Mouse (Mus musculus): ENCODE data around the gene Cxcl9. TPM values are rescaled to one million over a fixed set of nuclear protein-coding genes. Genes with fewer than 3 reads are reported as not detected.
"Not testable (repeated sequence)": the region's sequence is repeated elsewhere in the genome, so short reads cannot be mapped to it uniquely, and the experiment has no call there.

Cxcl9 gene
- polyA plus RNA-seq, 1 experiment from 2014 or later: not detected

- no peak for ATAC-seq (ENCODE audit: insufficient number of reproducible peaks, insufficient read depth, low FRiP score, low read depth)
- Histone ChIP-seq H3K27ac (ENCODE audit: low read length) (no peak overlapping the region), H3K4me1 (ENCODE audit: control insufficient read depth, insufficient read depth, low read length) (no peaks in the 10 kb centered on the region), H3K4me2 (replicated peaks; ENCODE audit: low read depth, low read length) (0 out of 2 replicates have a peak overlapping the region, but pooled peaks have one; percentile 17), H3K9ac (replicated peaks; ENCODE audit: low read depth, low read length) (no peak overlapping the region), H3K9me3 (ENCODE audit: control insufficient read depth, low read depth, low read length) (no peaks in the 10 kb centered on the region), H3K27me3 (ENCODE audit: control insufficient read depth, insufficient read depth, low read length) (no peaks in the 10 kb centered on the region), H3K4me3 (ENCODE audit: low read depth, low read length) (no peak overlapping the region), H3K36me3 (ENCODE audit: control insufficient read depth, insufficient read depth, low read length) (no peaks in the 10 kb centered on the region)
- WGBS: 44% methylated on average over 11 of the region's 11 CpGs
Observed at GRCm38 (mm10) chr5:92353517-92353916, 25.6 kb upstream of the Cxcl9 start.

- H3K4me2 ChIP-seq (replicated peaks; ENCODE audit: low read depth, low read length); H3K9me3 ChIP-seq (ENCODE audit: control insufficient read depth, low read depth, low read length); H3K27ac ChIP-seq (ENCODE audit: low read length); ATAC-seq (ENCODE audit: insufficient number of reproducible peaks, insufficient read depth, low FRiP score, low read depth); H3K4me3 ChIP-seq (ENCODE audit: low read depth, low read length); H3K27me3 ChIP-seq (ENCODE audit: control insufficient read depth, insufficient read depth, low read length); H3K9ac ChIP-seq (replicated peaks; ENCODE audit: low read depth, low read length); H3K4me1 ChIP-seq (ENCODE audit: control insufficient read depth, insufficient read depth, low read length); H3K36me3 ChIP-seq (ENCODE audit: control insufficient read depth, insufficient read depth, low read length): not testable (repeated sequence)
- 48% methylated on average over 4 of the region's 4 CpGs for WGBS
Observed at GRCm38 (mm10) chr5:92352716-92353115, 24.8 kb upstream of the Cxcl9 start.

GRCm38 (mm10) chr5:92349731-92350130, 21.9 kb upstream of the Cxcl9 start:
- H3K9ac ChIP-seq (replicated peaks; ENCODE audit: low read depth, low read length): no peak overlapping the region
- H3K4me2 ChIP-seq (replicated peaks; ENCODE audit: low read depth, low read length): no peak overlapping the region
- no peak for ATAC-seq (ENCODE audit: insufficient number of reproducible peaks, insufficient read depth, low FRiP score, low read depth)
- H3K4me1 ChIP-seq (ENCODE audit: control insufficient read depth, insufficient read depth, low read length): no peaks in the 10 kb centered on the region
- no peaks in the 10 kb centered on the region for H3K36me3 ChIP-seq (ENCODE audit: control insufficient read depth, insufficient read depth, low read length)
- WGBS: 83% methylated on average over 7 of the region's 7 CpGs
- no peak overlapping the region for H3K27ac ChIP-seq (ENCODE audit: low read length)
- no peak overlapping the region for H3K4me3 ChIP-seq (ENCODE audit: low read depth, low read length)
- H3K9me3 ChIP-seq (ENCODE audit: control insufficient read depth, low read depth, low read length): no peaks in the 10 kb centered on the region
- H3K27me3 ChIP-seq (ENCODE audit: control insufficient read depth, insufficient read depth, low read length): no peaks in the 10 kb centered on the region

GRCm38 (mm10) chr5:92348794-92349413, 21.0 kb upstream of the Cxcl9 start, which contains the start of gene Cxcl10:
TSS of gene Cxcl10 (minus strand) at chr5:92348889.
- ATAC-seq (ENCODE audit: insufficient number of reproducible peaks, insufficient read depth, low FRiP score, low read depth): peak; percentile 63; the same call in 1 of the 2 replicates
- Histone ChIP-seq H3K27me3 (ENCODE audit: control insufficient read depth, insufficient read depth, low read length) (no peaks in the 10 kb centered on the region), H3K4me3 (ENCODE audit: low read depth, low read length) (peak within 1 kb of the TSS; percentile 17; the same call in 1 of the 2 replicates), H3K9me3 (ENCODE audit: control insufficient read depth, low read depth, low read length) (no peaks in the 10 kb centered on the region), H3K4me1 (ENCODE audit: control insufficient read depth, insufficient read depth, low read length) (no peaks in the 10 kb centered on the region), H3K27ac (ENCODE audit: low read length) (no peak within 1 kb of the TSS), H3K9ac (replicated peaks; ENCODE audit: low read depth, low read length) (no peak within 1 kb of the TSS), H3K4me2 (replicated peaks; ENCODE audit: low read depth, low read length) (peak within 1 kb of the TSS; percentile 50), H3K36me3 (ENCODE audit: control insufficient read depth, insufficient read depth, low read length) (no peaks in the 10 kb centered on the region)
- 13% methylated on average over 14 of the region's 14 CpGs for WGBS

GRCm38 (mm10) chr5:92345006-92345405, 17.1 kb upstream of the Cxcl9 start:
- H3K4me1 ChIP-seq (ENCODE audit: control insufficient read depth, insufficient read depth, low read length): no peaks in the 10 kb centered on the region
- H3K9me3 ChIP-seq (ENCODE audit: control insufficient read depth, low read depth, low read length): no peaks in the 10 kb centered on the region
- H3K36me3 ChIP-seq (ENCODE audit: control insufficient read depth, insufficient read depth, low read length): no peaks in the 10 kb centered on the region
- WGBS: 78% methylated on average over 8 of the region's 8 CpGs
- H3K4me3 ChIP-seq (ENCODE audit: low read depth, low read length): no peak overlapping the region
- no peak overlapping the region for H3K9ac ChIP-seq (replicated peaks; ENCODE audit: low read depth, low read length)
- H3K27me3 ChIP-seq (ENCODE audit: control insufficient read depth, insufficient read depth, low read length): no peaks in the 10 kb centered on the region
- ATAC-seq (ENCODE audit: insufficient number of reproducible peaks, insufficient read depth, low FRiP score, low read depth): no peak
- H3K27ac ChIP-seq (ENCODE audit: low read length): no peak overlapping the region
- no peak overlapping the region for H3K4me2 ChIP-seq (replicated peaks; ENCODE audit: low read depth, low read length)

GRCm38 (mm10) chr5:92340606-92341005, 12.7 kb upstream of the Cxcl9 start:
- no peak overlapping the region for H3K27ac ChIP-seq (ENCODE audit: low read length)
- no peak for ATAC-seq (ENCODE audit: insufficient number of reproducible peaks, insufficient read depth, low FRiP score, low read depth)
- no peak overlapping the region for H3K4me3 ChIP-seq (ENCODE audit: low read depth, low read length)
- H3K9me3 ChIP-seq (ENCODE audit: control insufficient read depth, low read depth, low read length): no peaks in the 10 kb centered on the region
- no peak overlapping the region for H3K9ac ChIP-seq (replicated peaks; ENCODE audit: low read depth, low read length)
- WGBS: 79% methylated on average over 4 of the region's 4 CpGs
- no peak overlapping the region for H3K4me2 ChIP-seq (replicated peaks; ENCODE audit: low read depth, low read length)
- H3K4me1 ChIP-seq (ENCODE audit: control insufficient read depth, insufficient read depth, low read length): no peaks in the 10 kb centered on the region
- H3K27me3 ChIP-seq (ENCODE audit: control insufficient read depth, insufficient read depth, low read length): no peaks in the 10 kb centered on the region
- no peaks in the 10 kb centered on the region for H3K36me3 ChIP-seq (ENCODE audit: control insufficient read depth, insufficient read depth, low read length)

GRCm38 (mm10) chr5:92336743-92337142, 8.9 kb upstream of the Cxcl9 start:
- Histone ChIP-seq H3K9ac (replicated peaks; ENCODE audit: low read depth, low read length) (no peak overlapping the region), H3K9me3 (ENCODE audit: control insufficient read depth, low read depth, low read length) (no peaks in the 10 kb centered on the region), H3K36me3 (ENCODE audit: control insufficient read depth, insufficient read depth, low read length) (no peaks in the 10 kb centered on the region), H3K4me1 (ENCODE audit: control insufficient read depth, insufficient read depth, low read length) (peaks cover 3% of the 10 kb centered on the region; the same call in 1 of the 2 replicates), H3K4me3 (ENCODE audit: low read depth, low read length) (no peak overlapping the region), H3K4me2 (replicated peaks; ENCODE audit: low read depth, low read length) (no peak overlapping the region), H3K27me3 (ENCODE audit: control insufficient read depth, insufficient read depth, low read length) (no peaks in the 10 kb centered on the region), H3K27ac (ENCODE audit: low read length) (no peak overlapping the region)
- 73% methylated on average over 3 of the region's 3 CpGs for WGBS
- ATAC-seq (ENCODE audit: insufficient number of reproducible peaks, insufficient read depth, low FRiP score, low read depth): no peak

- Histone ChIP-seq H3K9ac (replicated peaks; ENCODE audit: low read depth, low read length) (no peak overlapping the region), H3K27ac (ENCODE audit: low read length) (peak overlapping the region; percentile 94), H3K36me3 (ENCODE audit: control insufficient read depth, insufficient read depth, low read length) (no peaks in the 10 kb centered on the region), H3K9me3 (ENCODE audit: control insufficient read depth, low read depth, low read length) (no peaks in the 10 kb centered on the region), H3K4me3 (ENCODE audit: low read depth, low read length) (no peak overlapping the region), H3K4me1 (ENCODE audit: control insufficient read depth, insufficient read depth, low read length) (peaks cover 9% of the 10 kb centered on the region; the same call in 1 of the 2 replicates), H3K4me2 (replicated peaks; ENCODE audit: low read depth, low read length) (peak overlapping the region; percentile 22), H3K27me3 (ENCODE audit: control insufficient read depth, insufficient read depth, low read length) (no peaks in the 10 kb centered on the region)
- WGBS: 38% methylated on average over 9 of the region's 9 CpGs
- peak; percentile 64; the same call in 1 of the 2 replicates for ATAC-seq (ENCODE audit: insufficient number of reproducible peaks, insufficient read depth, low FRiP score, low read depth)
Observed at GRCm38 (mm10) chr5:92332359-92332840, 4.5 kb upstream of the Cxcl9 start.

Data from stomach, embryonic 14.5 days (tissue).